Mouse (Mus musculus) cerebellum, postnatal 4 days (tissue): ENCODE data around the gene Hist1h2bg.
A peak's percentile ranks its signal among the peaks of the same experiment; 100 is the strongest.

Source experiments
- DNase-seq, 2 experiments: peaks; one replicate each; pipeline ENCODE4 v3.0.0; 2022; ENCODE audit warnings: low spot score in 2 of 2, mixed read lengths in 1 of 2

Hist1h2bg gene

DNA sequence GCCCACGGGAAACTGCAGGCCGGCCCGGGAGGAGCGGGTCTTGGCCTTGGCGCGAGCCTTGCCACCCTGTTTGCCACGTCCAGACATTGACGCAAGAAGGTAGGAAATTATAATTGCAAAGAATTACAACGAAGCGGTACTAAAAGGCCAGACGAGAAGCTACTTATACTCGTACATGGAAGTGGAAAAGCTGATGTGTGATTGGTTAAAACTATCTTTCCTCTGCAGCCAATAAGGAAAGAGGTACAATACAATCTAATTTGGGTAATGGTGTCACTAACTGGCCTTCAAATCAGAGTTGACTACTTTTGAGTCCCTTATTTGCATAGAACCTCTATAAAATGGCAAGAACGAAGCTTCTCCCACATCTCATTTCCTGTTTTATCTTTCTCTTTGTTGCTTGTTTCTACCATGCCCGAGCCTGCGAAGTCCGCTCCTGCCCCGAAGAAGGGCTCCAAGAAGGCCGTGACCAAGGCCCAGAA lies at the start of gene Hist1h2bg, which contains the start of gene Hist1h2ae:
Gene Hist1h2bg (plus strand): TSS at position 375 of the 482 bp plus-strand sequence.
Gene Hist1h2ae (minus strand): TSS at position 199 of the 482 bp plus-strand sequence.
- peak; percentile 34 to 61 for DNase-seq

DNA sequence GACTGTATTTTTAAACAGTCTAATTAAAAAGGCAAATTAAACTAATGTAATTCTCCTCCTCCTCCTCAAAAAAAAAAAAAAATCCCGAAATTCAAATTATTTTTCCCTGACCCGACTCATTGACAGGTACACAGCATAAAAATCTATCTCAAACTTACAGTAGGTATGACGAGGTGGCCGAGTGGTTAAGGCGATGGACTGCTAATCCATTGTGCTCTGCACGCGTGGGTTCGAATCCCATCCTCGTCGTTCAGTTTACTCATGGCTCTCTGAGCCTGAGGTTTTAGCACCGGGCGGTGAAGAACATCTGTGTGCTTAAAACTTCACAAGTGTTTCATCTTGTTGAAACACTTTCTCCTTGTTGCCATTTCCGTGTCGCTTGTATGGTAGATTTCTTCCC lies 49.5 kb upstream of the Hist1h2bg start:
- DNase-seq, result peak in 1 of 2 experiments; percentile 64

DNA sequence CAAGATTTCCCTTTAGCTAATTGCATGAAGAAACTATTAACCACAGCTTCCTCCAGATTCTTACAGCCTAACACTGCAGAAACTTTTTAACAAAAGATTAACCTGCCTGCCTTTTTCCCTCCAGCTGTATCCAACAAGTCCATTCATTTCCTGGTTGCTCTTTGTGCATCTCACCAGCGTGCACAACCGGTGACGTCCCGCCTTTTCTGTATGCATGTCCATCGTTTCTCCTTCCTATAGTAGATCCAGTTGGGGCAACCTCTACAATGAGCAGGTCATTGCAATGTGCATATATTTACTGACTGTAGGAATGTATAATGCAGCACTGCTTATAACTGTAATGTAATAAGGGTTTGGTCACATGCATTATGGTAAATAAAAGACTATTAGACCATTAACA lies 47.2 kb upstream of the Hist1h2bg start:
- DNase-seq, result no peak

DNA sequence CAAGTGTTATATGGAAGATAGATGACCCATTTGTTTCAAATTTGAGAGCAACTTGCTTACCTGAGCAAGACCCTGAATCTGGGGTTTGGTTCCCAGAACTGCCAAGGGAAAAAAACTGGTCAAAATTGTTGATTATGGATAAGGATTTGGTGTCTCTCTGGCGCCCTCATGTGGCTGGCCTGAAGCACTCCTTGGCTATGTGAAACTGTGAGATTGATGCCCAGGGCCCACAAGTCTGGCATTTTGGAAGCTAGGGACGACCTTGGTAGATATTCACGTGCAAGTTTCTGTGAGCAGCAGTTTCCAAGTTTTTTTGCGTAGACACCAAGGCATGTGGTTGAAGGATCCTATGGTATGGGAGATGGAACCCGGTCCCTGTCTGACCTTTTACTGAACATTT lies 46.5 kb upstream of the Hist1h2bg start:
- peak; percentile 72 to 75 for DNase-seq

DNA sequence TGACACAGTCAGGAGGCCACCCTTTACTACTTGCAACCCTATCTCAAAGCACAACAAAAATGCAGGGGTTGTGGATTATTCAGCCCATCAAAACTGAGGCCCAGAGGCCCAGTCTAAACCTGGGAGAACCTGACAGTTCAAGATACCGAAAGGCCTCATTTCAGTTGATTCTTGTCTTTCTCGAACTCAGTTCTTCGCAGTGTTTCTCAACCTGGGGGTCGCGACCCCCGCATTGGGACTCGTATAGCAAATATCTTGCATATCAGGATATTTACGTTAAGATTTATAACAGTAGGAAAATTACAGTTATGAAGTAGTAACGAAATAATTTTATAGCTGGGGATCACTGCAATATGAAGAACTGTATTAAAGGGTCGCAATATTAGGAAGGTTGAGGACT lies 45.3 kb upstream of the Hist1h2bg start:
- no peak for DNase-seq

DNA sequence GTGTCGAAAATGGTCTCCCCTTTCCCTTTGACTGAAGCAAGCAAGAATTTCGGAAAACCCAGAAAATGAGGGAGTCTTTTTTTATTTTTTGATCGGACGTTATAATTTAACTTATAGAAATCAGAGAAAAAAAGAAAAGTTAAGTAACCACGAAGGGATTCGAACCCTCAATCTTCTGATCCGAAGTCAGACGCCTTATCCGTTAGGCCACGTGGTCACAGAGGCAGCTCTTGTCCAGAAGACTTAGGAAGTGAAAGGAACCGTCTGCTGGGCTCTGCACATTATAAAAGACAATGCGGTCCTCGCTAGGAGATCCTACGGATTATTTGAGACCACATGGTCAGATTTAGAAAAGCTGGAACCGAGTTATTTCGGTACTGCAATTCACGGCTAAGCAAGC lies 44.9 kb upstream of the Hist1h2bg start:
- peak; percentile 89 to 96 for DNase-seq

DNA sequence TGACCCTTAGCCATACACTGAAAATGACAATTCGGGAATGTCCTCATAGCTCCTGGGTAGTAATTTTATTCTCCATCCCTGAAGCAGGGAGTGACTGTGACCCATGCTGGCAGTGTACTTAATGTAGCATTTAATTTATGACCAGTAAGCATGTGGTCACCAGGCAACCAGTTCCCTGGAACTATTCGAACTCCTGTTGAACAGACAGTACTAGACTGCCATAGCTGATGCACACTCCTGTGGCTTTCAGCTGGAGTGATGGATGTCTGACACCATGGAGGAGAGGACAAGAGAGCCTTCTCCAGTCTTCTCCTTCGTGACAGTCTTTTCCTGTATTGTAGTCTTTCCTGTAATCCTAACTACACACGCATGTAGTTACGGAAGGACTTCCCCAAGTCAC lies 42.2 kb upstream of the Hist1h2bg start:
- DNase-seq, result no peak

DNA sequence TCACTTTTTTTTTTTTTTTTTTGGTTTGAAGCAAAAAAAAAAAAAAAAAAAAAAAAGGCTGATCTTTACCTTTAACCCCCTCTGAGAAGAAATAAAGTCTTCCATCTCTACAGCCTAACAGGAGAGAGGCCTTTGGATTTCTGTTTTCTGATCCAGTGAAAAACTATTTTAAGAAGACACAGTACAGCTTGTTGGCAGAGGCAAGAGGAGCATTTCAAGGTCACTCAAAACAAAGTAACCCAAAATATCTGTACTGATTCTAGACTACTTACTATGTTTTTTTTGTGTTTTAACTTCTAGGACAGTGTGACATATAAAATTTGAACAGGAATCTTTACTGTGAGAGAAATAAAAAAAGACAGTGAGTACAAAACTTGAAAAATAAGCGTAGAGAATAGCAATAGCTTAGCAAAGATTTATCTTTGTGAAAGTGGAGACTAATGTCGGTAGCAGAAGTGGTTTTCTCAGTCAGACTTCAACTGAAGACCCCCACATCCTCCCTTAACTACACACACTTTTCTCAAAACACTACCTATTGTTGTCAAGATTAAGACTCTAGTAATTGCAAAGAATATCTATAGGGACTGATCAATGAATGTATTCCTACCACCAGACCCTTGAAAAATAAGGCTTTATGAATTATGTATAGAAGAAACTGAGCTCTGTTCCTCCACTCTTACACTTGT lies 41.6 kb upstream of the Hist1h2bg start:
- no peak for DNase-seq

DNA sequence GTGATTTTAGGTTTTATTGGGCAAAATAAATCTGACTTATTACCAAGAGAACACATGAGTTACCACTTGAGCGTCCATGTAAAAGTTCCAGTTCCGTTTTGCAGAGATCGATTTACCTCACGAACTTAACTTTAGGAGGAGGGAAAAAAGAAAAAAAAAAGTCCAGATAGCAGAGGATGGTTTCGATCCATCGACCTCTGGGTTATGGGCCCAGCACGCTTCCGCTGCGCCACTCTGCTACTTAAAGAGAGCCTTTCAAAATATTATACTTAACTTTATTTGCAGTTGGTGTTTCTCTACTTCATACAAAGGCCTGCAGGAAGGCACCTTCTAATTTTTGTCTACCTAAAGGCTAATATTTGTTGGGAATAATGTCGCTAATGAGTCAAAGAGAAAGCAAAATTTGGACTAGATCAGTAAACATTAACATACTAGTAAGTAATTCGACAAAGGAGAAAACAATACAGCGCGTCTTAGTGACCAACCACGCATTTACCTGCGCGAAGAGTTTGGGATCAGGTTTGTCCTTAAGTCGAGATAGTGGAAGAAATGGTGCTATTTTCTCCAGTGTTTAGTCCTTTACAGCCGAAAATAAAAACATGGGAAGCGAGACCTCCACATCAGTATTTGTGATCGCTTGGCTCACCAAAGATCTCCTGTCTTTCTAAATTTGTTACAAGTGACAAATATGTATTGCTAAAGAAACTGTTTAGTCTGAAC lies 40.9 kb upstream of the Hist1h2bg start:
- peak in 1 of 2 experiments; percentile 60 for DNase-seq

DNA sequence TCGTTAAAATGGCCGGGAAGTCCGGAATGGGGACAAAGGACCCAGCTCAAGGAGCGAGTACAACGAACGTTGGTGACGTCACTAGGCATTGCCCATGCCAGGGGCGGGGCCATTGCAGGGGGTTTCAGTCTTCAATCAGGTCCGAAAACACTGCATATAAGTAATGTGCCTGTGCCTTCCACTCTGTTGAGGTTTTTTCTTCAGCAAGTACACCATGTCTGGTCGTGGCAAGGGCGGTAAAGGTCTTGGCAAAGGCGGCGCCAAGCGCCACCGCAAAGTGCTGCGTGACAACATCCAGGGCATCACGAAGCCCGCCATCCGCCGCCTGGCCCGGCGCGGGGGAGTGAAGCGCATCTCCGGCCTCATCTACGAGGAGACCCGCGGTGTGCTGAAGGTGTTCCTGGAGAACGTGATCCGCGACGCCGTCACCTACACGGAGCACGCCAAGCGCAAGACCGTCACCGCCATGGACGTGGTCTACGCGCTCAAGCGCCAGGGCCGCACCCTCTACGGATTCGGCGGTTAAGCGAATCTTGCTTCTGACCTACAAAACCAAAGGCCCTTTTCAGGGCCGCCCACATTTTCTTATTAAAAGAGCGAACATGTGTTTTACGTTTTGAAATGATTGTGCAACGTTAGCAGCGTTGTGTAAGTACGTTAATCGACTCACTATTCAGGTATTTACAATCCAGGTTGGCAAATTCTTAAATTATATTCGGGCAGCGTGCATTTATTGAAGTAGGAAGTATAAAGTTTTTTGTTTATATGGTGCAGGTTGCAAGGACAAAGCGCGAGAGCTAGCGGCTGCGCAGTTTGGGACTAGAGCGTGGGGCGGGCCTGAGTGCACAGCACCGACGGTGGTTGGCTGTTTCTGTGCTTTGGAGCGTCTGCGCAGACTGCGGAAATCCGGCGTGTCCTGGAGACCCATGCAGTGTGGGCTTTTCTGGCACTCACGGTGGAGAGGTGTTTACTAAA lies 40.0 kb upstream of the Hist1h2bg start, which contains the start of gene Hist1h4h:
Gene Hist1h4h (plus strand): TSS at position 150 of the 975 bp plus-strand sequence.
- DNase-seq, result peak; percentile 87 to 96

DNA sequence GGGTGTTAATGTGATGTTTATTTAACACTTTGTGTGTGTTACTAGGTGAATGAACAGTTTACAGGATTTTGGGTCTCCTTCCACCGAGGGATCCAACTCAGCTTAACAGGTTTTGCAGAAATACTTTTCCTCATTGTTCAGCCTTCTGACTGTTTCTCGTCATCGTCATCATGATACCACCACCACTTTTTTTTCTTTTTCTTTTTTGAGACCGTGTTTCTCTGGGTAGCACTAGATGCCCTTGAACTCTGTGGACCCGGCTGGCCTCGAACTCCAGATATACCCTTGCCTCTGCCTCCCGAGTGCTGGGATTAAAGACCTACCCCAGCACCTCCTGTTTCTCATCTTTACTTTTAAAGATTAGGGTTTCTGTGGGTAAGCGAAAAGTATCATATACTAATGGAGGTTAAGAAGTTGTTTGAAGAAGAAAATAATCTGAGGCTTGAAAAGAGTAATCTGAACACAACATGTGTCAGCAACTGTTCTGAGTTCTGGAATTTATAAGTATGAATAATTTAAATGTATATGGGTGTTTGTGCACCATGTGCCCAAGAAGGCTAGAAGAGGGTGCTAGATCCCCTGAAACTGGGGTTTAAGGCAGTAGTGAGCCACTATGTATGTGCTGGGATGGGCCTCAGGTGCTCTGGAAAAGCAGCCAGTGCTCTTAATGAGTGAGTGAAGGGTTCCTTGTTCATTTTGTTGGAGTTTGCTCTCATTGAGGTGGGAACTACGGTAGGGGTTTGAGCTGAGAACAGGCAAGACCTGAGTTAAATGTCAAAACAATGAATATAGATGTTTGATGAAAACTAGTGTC lies 38.7 kb upstream of the Hist1h2bg start:
- DNase-seq, result no peak

DNA sequence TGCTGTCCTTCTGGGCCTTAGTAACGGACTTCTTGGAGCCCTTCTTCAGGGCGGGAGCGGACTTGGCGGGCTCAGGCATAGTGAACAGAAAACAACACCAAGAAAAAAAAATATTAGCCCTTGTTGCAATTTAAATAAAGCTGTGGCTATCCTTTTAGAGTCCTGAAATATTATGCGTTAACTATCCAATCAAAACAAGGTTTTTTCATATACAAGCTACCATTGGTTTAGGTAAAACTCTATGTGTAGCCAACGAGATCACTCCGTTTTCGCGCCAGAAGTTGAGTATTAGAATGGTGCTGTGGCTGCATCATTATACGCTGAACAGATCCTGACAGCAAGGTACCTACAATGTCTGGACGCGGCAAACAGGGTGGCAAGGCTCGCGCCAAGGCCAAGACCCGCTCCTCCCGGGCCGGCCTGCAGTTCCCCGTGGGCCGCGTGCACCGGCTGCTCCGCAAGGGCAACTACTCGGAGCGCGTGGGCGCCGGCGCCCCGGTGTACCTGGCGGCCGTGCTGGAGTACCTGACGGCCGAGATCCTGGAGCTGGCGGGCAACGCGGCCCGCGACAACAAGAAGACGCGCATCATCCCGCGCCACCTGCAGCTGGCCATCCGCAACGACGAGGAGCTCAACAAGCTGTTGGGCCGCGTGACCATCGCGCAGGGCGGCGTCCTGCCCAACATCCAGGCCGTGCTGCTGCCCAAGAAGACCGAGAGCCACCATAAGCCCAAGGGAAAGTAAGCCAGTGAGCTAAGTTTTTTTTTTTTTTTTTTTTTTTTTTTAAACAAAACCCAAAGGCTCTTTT lies 37.4 kb upstream of the Hist1h2bg start, which contains the start of gene Hist1h2af:
Gene Hist1h2af (plus strand): TSS at position 347 of the 808 bp plus-strand sequence.
- DNase-seq, result peak in 1 of 2 experiments; percentile 59

DNA sequence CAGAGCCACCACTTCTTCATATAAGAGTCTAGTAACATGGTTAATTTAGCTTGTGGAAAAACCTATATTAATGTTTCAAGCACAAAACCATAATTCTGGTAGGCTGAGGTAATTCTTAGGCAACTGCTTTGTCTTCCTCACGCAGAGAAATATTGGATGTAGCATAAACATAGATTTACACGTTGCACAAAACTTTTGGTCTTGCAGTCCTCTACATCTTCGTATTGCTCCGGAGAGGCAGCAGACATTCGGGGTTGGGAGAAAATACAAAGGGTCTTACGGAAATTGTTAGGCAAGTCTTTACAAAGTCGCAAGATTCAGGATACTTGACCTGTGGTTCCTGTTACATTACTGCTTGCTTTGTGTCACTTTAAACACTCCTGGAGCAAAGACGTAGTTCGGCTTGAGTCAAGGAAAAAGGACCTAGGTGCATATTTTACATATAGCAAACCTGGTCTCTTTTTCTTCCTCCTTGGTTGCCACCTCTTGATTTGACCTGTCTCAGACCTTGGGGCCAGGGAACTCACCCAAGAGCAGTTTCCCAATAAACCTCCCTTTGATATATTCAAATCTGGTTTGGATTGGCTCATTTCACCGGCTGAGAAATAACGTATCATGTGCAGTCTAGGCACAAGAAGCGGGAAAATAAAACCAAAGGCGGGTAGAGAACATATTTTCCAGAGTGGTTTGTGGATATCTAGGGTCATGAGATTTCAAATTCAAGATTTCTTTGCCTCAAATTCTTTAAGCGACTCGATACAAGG lies 36.6 kb upstream of the Hist1h2bg start:
- no peak for DNase-seq

DNA sequence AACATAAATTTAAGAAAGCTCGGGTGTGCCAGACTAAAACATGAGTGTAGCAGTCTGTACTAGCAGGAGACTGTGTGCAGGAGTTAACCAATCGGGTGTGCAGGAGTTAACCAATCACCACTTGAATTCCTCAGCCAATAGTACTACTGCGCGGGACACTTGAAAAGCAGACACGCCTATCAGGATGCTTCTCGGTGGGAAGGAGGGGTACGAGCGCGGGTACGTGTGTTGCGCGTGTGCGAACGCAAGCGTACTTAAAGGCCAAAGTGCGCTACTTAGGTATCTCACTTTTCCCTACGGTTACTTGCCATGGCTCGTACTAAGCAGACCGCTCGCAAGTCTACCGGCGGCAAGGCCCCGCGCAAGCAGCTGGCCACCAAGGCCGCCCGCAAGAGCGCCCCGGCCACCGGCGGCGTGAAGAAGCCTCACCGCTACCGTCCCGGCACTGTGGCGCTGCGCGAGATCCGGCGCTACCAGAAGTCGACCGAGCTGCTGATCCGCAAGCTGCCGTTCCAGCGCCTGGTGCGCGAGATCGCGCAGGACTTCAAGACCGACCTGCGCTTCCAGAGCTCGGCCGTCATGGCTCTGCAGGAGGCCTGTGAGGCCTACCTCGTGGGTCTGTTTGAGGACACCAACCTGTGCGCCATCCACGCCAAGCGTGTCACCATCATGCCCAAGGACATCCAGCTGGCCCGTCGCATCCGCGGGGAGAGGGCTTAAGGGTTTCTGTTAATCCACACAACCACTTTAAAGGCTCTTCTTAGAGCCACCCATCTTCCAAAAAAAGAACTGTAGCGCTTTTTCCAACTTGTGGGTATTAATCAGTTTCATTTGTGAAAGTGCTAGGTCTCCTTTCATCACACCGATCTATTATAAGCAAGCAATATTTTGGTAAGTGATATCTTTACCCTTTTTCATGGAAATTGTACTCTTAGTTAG lies 35.8 kb upstream of the Hist1h2bg start, which contains the start of gene Hist1h3g:
Gene Hist1h3g (plus strand): TSS at position 286 of the 939 bp plus-strand sequence.
- DNase-seq, result peak; percentile 72 to 84

DNA sequence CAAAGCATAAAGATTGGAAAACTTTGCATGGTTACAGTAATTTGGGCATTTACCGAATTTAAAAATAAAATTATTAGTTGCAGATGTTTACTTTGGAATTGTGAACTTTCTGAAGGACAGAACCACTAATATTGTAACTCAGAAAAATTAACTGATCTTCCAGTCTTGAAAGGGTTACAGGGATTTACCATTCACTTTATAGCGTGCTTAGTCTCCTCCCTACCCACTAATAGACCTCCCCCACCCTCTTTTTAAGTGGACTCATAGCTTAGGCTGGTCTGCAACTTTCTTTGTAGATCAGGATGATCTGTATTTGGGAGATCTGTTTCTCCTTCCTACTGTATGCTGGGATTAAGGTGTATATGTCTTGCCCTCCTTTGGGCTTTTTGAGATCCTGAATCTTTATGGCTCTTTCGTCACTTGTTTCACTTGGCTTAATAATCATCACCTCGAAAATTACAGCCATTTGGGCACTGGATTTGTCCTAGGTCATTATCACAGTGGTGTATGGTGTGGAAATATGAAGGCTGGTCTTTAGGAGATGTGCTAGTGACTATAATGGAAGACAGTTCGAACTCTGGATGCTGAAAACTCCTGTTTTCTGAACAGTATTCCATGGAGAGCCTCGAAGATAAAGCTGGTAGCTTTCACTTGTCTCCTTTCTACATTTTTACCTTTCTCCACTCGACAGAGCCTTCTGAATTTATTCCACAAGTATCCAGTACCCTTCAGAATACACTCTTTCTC lies 34.9 kb upstream of the Hist1h2bg start:
- no peak for DNase-seq

DNA sequence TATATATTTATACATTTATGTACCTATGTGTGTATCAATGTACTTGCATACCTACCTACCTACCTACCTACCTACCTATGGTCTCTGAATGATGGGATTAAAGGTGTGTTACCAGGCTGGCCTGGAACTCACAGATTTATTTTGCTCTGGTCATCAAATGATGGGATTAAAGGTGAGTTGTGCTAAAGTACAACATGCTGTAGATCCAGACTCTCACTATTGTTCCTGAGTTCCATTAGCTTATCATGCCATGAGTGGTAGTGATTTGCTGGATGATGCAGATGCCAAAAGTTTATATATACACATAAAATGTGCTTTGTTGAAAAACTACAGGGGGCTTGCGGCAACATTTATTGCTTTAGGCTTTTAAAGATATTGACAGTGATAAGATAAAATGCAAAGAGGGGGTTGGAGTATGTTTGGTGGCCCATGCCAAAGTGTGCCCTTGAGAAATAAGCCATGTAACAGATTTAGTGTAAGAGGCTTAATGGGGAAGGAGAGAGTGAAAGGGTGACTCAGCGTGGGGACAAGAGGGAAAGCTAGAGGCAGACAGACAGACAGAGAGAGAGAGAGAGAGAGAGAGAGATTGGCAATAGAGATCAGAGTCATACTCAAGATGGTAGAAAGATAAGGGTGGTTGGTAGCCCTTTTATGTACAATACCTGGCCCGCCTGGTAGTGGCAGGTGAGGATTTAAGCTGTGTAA lies 34.0 kb upstream of the Hist1h2bg start:
- DNase-seq, result no peak
